Mouse (Mus musculus) lung, adult 2 months (tissue): ENCODE results near the gene Ccnb2.

Experiments
- CTCF ChIP-seq: fragments of 200-500 bp; IDR thresholded peaks from 2 replicates; pipeline ENCODE4 v1.5.1; 2011; ENCODE audit warnings: mild to moderate bottlenecking, low read length, control low read depth; ENCODE audit not compliant: insufficient read depth
- POLR2A ChIP-seq: fragments of 200-500 bp; IDR thresholded peaks from 2 replicates; pipeline ENCODE4 v1.6.1; 2011; ENCODE audit warnings: low read depth, mild to moderate bottlenecking, control low read depth, low read length, borderline replicate concordance; ENCODE audit errors: extremely low read depth

GRCm38 (mm10) chr9:70421257-70422056 lies at the start of gene Ccnb2:
- TF ChIP-seq CTCF (no peak), POLR2A (no peak)
